Mouse (Mus musculus): ENCODE results near the gene Fads1. TPM values are rescaled to one million over a fixed set of nuclear protein-coding genes. Genes with fewer than 3 reads are reported as not detected.

Gene Fads1
- polyA plus RNA-seq, 1 experiment from 2014 or later = 155 TPM

DNA sequence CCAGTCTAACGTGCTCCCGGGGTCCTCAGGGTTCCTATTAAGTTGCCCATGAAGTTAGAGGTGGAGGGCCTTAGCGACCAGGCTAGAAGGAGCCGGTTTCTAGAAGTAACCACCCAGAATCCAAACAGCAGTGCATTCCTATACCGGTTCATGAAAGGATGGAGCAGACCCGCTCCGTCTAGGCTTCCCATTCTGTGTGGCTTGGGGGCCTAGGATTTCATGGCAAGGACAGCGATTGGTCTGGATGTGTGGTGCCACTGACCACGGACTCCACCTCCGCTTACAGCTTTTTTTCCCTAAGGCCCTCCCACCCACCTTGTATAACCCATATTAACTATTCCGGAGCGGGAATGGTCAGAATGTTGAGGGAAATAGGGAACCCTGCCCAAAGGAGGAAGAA lies 1.4 kb downstream of the Fads1 start:
- ATAC-seq (ENCODE audit: low FRiP score) = 0 out of 2 replicates have a peak, but pooled peaks have one; percentile 25
- no peaks in the 10 kb centered on the region for H3K9me3 ChIP-seq (ENCODE audit: control insufficient read depth, low read length)
- H3K27ac ChIP-seq (ENCODE audit: low read depth, low read length) = peak overlapping the region; percentile 86
- H3K4me1 ChIP-seq (ENCODE audit: control insufficient read depth, insufficient read depth, low read length) = peaks cover 12% of the 10 kb centered on the region
- no peaks in the 10 kb centered on the region for H3K27me3 ChIP-seq (ENCODE audit: control insufficient read depth, insufficient read depth, low read length)
- peak overlapping the region; percentile 90 for H3K9ac ChIP-seq (ENCODE audit: low read length)
- H3K4me2 ChIP-seq = peak overlapping the region; percentile 66
- H3K4me3 ChIP-seq (ENCODE audit: low read depth, low read length) = peak overlapping the region; percentile 55
- no peak for DNase-seq (ENCODE audit: low spot score, missing footprints)
- peaks cover 21% of the 10 kb centered on the region for H3K36me3 ChIP-seq (ENCODE audit: control insufficient read depth, insufficient read depth, low read length)
- 10% methylated on average over 12 of the region's 12 CpGs for WGBS

DNA sequence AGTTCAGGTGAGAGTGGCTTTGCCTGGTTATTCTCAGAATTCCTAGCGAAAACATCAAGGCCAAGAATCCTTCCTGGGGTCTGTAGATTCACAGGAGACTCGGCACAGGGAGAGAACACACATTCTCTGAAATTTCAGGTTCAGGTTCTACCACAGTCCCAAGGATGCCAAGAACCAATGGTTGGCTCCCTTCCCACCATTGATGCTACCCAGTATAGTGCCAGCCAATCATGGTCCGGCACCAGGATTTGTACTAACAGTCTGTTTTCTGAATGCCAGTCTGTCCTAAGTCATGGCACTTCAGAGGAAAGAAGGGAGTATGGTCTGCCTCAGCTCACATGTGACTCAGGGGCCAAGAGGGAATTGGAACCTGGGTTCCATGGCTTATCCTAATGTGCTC lies 3.2 kb downstream of the Fads1 start:
- no peak overlapping the region for H3K4me2 ChIP-seq
- no peak for DNase-seq (ENCODE audit: low spot score, missing footprints)
- no peak overlapping the region for H3K9ac ChIP-seq (ENCODE audit: low read length)
- no peak overlapping the region for H3K27ac ChIP-seq (ENCODE audit: low read depth, low read length)
- no peaks in the 10 kb centered on the region for H3K9me3 ChIP-seq (ENCODE audit: control insufficient read depth, low read length)
- 94% methylated on average over 3 of the region's 3 CpGs for WGBS
- peaks cover 37% of the 10 kb centered on the region for H3K36me3 ChIP-seq (ENCODE audit: control insufficient read depth, insufficient read depth, low read length)
- no peak for ATAC-seq (ENCODE audit: low FRiP score)
- H3K4me1 ChIP-seq (ENCODE audit: control insufficient read depth, insufficient read depth, low read length) = peaks cover 12% of the 10 kb centered on the region
- H3K4me3 ChIP-seq (ENCODE audit: low read depth, low read length) = no peak overlapping the region
- H3K27me3 ChIP-seq (ENCODE audit: control insufficient read depth, insufficient read depth, low read length) = no peaks in the 10 kb centered on the region

DNA sequence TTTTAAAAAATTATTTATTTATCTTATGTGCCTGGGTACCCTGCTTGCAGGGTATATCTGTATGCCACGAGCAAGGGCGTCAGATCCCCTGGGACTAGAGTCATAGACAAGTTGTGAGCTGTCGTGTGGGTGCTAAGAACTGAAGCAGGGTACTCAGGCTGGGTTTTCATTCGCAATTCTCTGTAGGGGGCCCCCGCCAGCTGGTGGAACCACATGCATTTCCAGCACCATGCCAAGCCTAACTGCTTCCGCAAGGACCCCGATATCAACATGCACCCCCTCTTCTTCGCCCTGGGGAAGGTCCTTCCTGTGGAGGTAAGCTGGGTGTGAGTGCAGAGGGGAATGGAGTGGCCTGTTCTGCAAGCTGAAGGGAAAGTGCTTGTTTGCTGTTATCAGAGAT lies 3.9 kb downstream of the Fads1 start:
- ATAC-seq (ENCODE audit: low FRiP score) = no peak
- 94% methylated on average over 8 of the region's 8 CpGs for WGBS
- Histone ChIP-seq H3K9ac (ENCODE audit: low read length) (no peak overlapping the region), H3K4me3 (ENCODE audit: low read depth, low read length) (no peak overlapping the region), H3K9me3 (ENCODE audit: control insufficient read depth, low read length) (no peaks in the 10 kb centered on the region), H3K36me3 (ENCODE audit: control insufficient read depth, insufficient read depth, low read length) (peaks cover 40% of the 10 kb centered on the region), H3K4me1 (ENCODE audit: control insufficient read depth, insufficient read depth, low read length) (peaks cover 12% of the 10 kb centered on the region), H3K27ac (ENCODE audit: low read depth, low read length) (no peak overlapping the region), H3K4me2 (no peak overlapping the region), H3K27me3 (ENCODE audit: control insufficient read depth, insufficient read depth, low read length) (no peaks in the 10 kb centered on the region)
- DNase-seq (ENCODE audit: low spot score, missing footprints) = no peak

DNA sequence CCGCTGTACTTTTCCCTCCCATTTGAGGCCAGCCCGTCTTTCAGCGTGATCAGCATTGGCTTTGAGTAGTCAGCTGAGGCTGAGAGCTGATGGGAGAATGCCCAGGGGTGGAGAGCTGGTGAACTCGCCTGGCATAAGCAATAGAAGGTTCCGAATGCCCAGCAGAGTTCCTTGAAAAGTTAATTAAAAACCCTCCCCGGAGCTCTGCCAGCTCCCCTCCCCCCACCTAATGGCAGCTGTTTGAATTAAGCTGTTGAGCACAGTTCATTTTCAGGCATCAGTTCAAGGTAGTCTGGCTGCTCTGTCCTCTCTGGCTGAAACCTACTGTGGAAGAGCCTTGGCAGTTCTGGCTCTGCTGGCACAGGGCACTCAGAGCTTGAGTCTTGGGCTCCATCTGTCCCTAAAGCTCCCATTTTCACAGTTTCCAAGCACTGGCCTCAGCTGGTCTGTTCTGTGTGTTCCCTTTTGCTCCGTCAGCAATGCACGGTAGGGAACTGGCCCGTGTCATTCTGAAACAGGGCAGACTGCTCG lies 5.7 kb downstream of the Fads1 start:
- Histone ChIP-seq H3K27ac (ENCODE audit: low read depth, low read length) (no peak overlapping the region), H3K9ac (ENCODE audit: low read length) (no peak overlapping the region), H3K4me2 (no peak overlapping the region), H3K27me3 (ENCODE audit: control insufficient read depth, insufficient read depth, low read length) (no peaks in the 10 kb centered on the region), H3K4me3 (ENCODE audit: low read depth, low read length) (no peak overlapping the region), H3K4me1 (ENCODE audit: control insufficient read depth, insufficient read depth, low read length) (peaks cover 12% of the 10 kb centered on the region), H3K36me3 (ENCODE audit: control insufficient read depth, insufficient read depth, low read length) (peaks cover 56% of the 10 kb centered on the region), H3K9me3 (ENCODE audit: control insufficient read depth, low read length) (no peaks in the 10 kb centered on the region)
- DNase-seq (ENCODE audit: low spot score, missing footprints) (no peak), ATAC-seq (ENCODE audit: low FRiP score) (no peak)
- 86% methylated on average over 10 of the region's 10 CpGs for WGBS

DNA sequence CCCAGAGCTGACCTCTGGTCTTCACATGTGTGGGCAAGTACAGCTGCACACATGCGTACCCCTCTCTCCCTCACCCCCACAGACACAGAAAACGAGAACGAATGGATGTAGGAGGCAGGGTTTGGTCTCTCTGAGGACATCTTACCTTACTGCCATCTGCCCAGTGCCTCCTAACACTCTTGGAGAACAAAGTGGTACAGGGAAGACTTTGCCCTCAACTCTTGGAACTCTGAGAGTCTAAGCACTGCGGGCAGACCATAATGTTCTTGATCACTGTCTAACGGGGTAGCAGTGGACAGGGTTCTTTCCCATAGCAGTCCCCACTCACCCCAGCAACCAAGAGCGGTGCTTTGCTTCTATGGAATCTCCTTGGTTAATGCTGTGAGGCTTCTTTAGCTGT lies 6.3 kb downstream of the Fads1 start:
- ATAC-seq (ENCODE audit: low FRiP score) = no peak
- Histone ChIP-seq H3K27me3 (ENCODE audit: control insufficient read depth, insufficient read depth, low read length) (no peaks in the 10 kb centered on the region), H3K27ac (ENCODE audit: low read depth, low read length) (no peak overlapping the region), H3K4me1 (ENCODE audit: control insufficient read depth, insufficient read depth, low read length) (peaks cover 10% of the 10 kb centered on the region), H3K36me3 (ENCODE audit: control insufficient read depth, insufficient read depth, low read length) (peaks cover 62% of the 10 kb centered on the region), H3K4me3 (ENCODE audit: low read depth, low read length) (no peak overlapping the region), H3K4me2 (no peak overlapping the region), H3K9ac (ENCODE audit: low read length) (no peak overlapping the region), H3K9me3 (ENCODE audit: control insufficient read depth, low read length) (no peaks in the 10 kb centered on the region)
- 92% methylated on average over 6 of the region's 6 CpGs for WGBS
- no peak for DNase-seq (ENCODE audit: low spot score, missing footprints)

DNA sequence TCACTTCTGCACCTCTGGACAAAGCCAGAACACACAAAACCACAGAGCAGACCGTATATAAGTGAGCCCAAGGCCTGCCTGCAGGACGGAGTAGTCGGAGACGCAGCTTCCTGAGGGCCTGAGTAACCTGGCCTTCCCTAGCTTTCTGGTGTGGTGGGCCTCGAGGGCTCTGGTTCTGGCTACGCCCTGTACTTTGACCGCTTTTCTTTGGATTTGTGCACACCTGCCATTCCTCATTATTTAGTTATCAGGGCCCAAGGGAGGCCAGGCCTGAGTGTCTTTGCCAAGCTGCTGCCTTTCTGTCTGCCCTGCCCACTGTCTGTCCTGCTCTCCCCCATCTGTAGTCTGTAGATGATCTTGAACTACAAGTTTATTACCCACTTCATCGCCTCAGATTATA lies 7.3 kb downstream of the Fads1 start:
- no peak overlapping the region for H3K27ac ChIP-seq (ENCODE audit: low read depth, low read length)
- H3K9ac ChIP-seq (ENCODE audit: low read length) = no peak overlapping the region
- 95% methylated on average over 8 of the region's 8 CpGs for WGBS
- ATAC-seq (ENCODE audit: low FRiP score) (no peak), DNase-seq (ENCODE audit: low spot score, missing footprints) (no peak)
- peaks cover 69% of the 10 kb centered on the region for H3K36me3 ChIP-seq (ENCODE audit: control insufficient read depth, insufficient read depth, low read length)
- no peak overlapping the region for H3K4me2 ChIP-seq
- no peaks in the 10 kb centered on the region for H3K27me3 ChIP-seq (ENCODE audit: control insufficient read depth, insufficient read depth, low read length)
- H3K4me1 ChIP-seq (ENCODE audit: control insufficient read depth, insufficient read depth, low read length) = peaks cover 1% of the 10 kb centered on the region; the same call in 1 of the 2 replicates
- H3K4me3 ChIP-seq (ENCODE audit: low read depth, low read length) = no peak overlapping the region
- H3K9me3 ChIP-seq (ENCODE audit: control insufficient read depth, low read length) = no peaks in the 10 kb centered on the region

DNA sequence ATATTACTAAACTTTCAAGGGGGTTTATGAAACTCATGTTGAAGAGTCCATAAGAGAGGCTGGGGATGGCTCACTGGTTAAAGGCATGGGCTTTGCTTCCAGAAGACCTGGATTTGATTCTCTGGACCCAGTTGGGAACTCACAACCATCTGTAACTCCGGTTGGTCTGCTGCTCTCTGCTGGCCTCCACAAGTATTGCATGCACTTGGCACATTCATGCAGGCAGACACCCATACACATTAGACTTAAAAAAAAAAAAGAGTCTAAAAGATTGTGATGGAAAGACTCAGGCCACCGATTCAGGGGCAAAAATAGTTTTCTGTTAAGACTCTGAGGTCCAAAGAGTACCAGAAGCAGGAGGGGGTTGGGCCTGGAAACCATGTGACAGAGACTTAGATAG lies 8.1 kb downstream of the Fads1 start:
- WGBS = 53% methylated on average over 2 of the region's 2 CpGs
- Histone ChIP-seq H3K4me2 (no peak overlapping the region), H3K27me3 (ENCODE audit: control insufficient read depth, insufficient read depth, low read length) (no peaks in the 10 kb centered on the region), H3K4me1 (ENCODE audit: control insufficient read depth, insufficient read depth, low read length) (no peaks in the 10 kb centered on the region), H3K4me3 (ENCODE audit: low read depth, low read length) (no peak overlapping the region), H3K9me3 (ENCODE audit: control insufficient read depth, low read length) (no peaks in the 10 kb centered on the region), H3K27ac (ENCODE audit: low read depth, low read length) (no peak overlapping the region), H3K36me3 (ENCODE audit: control insufficient read depth, insufficient read depth, low read length) (peaks cover 72% of the 10 kb centered on the region), H3K9ac (ENCODE audit: low read length) (no peak overlapping the region)
- ATAC-seq (ENCODE audit: low FRiP score) (peak; percentile 40; the same call in 1 of the 2 replicates), DNase-seq (ENCODE audit: low spot score, missing footprints) (peak; percentile 97)

DNA sequence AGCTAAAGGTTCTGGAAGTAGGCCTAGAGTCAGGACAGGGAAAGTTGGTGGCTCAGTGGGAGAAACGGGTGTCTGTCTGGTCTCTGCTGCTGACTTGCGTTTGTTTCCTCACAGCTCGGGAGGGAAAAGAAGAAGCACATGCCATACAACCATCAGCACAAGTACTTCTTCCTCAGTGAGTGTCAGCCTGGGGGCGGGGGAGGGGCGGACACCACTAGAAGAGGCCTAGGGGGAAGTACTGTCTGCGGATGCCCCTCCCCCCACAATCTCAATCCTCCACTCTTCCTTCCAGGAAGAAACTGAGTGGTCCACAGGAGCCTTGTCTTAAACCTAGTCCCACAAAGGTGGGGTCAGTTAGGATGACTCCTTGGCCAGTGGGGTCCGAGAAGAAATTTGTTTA lies 8.6 kb downstream of the Fads1 start:
- Histone ChIP-seq H3K9me3 (ENCODE audit: control insufficient read depth, low read length) (no peaks in the 10 kb centered on the region), H3K36me3 (ENCODE audit: control insufficient read depth, insufficient read depth, low read length) (peaks cover 71% of the 10 kb centered on the region), H3K4me1 (ENCODE audit: control insufficient read depth, insufficient read depth, low read length) (no peaks in the 10 kb centered on the region), H3K27ac (ENCODE audit: low read depth, low read length) (no peak overlapping the region), H3K27me3 (ENCODE audit: control insufficient read depth, insufficient read depth, low read length) (no peaks in the 10 kb centered on the region), H3K4me2 (no peak overlapping the region), H3K4me3 (ENCODE audit: low read depth, low read length) (no peak overlapping the region), H3K9ac (ENCODE audit: low read length) (no peak overlapping the region)
- DNase-seq (ENCODE audit: low spot score, missing footprints) (no peak), ATAC-seq (ENCODE audit: low FRiP score) (peak; percentile 24; the same call in 1 of the 2 replicates)
- WGBS = 86% methylated on average over 7 of the region's 7 CpGs

DNA sequence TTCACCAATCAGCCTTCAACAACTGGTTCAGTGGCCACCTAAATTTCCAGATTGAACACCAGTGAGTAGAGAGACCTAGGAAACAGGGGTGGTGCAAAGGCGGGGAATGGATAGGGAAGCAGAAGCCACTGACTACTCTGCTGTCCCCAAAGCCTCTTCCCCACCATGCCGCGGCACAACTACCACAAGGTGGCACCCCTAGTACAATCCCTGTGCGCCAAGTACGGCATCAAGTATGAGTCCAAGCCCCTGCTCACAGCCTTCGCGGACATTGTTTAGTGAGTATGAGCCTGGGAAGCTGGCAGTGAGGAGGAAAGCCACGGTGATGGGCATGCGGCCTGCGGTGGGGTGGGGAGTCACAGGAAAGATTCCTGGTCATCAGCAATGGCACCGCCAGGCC lies 11.6 kb downstream of the Fads1 start:
- Histone ChIP-seq H3K9me3 (ENCODE audit: control insufficient read depth, low read length) (no peaks in the 10 kb centered on the region), H3K9ac (ENCODE audit: low read length) (no peak overlapping the region), H3K4me2 (no peak overlapping the region), H3K4me1 (ENCODE audit: control insufficient read depth, insufficient read depth, low read length) (no peaks in the 10 kb centered on the region), H3K27me3 (ENCODE audit: control insufficient read depth, insufficient read depth, low read length) (no peaks in the 10 kb centered on the region), H3K36me3 (ENCODE audit: control insufficient read depth, insufficient read depth, low read length) (peaks cover 52% of the 10 kb centered on the region), H3K4me3 (ENCODE audit: low read depth, low read length) (no peak overlapping the region), H3K27ac (ENCODE audit: low read depth, low read length) (no peak overlapping the region)
- 88% methylated on average over 11 of the region's 11 CpGs for WGBS
- no peak for ATAC-seq (ENCODE audit: low FRiP score)
- DNase-seq (ENCODE audit: low spot score, missing footprints) = no peak

Measured in midbrain, embryonic 11.5 days (tissue).